Mouse (Mus musculus): ENCODE data around the gene St6galnac3. TPM values are rescaled to one million over a fixed set of nuclear protein-coding genes. Genes with fewer than 3 reads are reported as not detected.

St6galnac3 gene
- polyA plus RNA-seq, 1 experiment from 2014 or later = 23.2 TPM

DNA sequence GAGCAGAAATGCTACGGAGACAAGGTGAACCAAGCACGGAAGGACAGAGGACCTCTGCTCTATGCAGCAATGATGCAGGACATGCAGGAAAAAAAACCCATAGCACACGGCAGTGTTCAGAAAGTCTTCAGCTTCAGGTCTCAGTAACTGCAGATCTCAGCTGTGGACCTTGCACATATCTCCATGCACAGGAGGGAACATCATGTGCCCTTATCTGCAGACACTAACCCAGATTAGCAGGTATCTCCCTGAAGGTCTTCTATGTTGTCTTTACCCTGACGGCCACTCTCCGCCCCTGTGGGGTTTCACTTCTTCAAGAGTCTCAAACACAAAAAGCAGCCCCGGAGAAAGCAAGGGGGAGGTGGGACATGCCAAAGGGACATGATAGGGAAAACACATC, 244.0 kb downstream of the St6galnac3 start:
- WGBS = 94% methylated on average over 6 of the region's 6 CpGs
- no peak for ATAC-seq
- peaks cover 8% of the 10 kb centered on the region for H3K4me1 ChIP-seq (ENCODE audit: control insufficient read depth, insufficient read depth, low read depth, low read length)
- H3K4me2 ChIP-seq (ENCODE audit: low read length) = no peak overlapping the region
- no peaks in the 10 kb centered on the region for H3K36me3 ChIP-seq (ENCODE audit: control insufficient read depth, insufficient read depth, low read length)
- H3K27me3 ChIP-seq (replicated peaks; ENCODE audit: control insufficient read depth, insufficient read depth, low read length) = no peaks in the 10 kb centered on the region
- H3K9ac ChIP-seq (ENCODE audit: low read depth, low read length) = no peak overlapping the region
- H3K4me3 ChIP-seq (ENCODE audit: low read length) = no peak overlapping the region
- no peaks in the 10 kb centered on the region for H3K9me3 ChIP-seq (ENCODE audit: control insufficient read depth, low read length)
- no peak overlapping the region for H3K27ac ChIP-seq (ENCODE audit: low read depth, low read length)

DNA sequence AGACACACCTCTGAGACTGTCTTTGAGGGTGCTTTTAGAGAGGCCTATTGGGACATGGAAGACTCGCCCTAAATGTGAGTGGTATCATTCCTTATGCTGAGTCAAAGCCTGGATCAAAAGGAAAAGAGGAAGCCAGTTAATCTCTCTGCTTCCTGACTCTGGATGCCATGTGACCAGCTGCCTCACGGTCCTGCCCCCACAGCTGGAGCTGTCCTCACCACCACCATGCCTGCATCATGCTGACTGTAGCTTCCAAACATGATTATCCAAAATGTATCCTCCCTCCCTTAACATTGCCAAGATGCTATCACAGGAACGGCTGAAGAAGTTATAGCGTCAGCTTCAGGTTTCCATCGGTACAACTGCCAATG, 244.4 kb downstream of the St6galnac3 start:
- WGBS = 94% methylated on average over 5 of the region's 5 CpGs
- H3K4me3 ChIP-seq (ENCODE audit: low read length) = no peak overlapping the region

DNA sequence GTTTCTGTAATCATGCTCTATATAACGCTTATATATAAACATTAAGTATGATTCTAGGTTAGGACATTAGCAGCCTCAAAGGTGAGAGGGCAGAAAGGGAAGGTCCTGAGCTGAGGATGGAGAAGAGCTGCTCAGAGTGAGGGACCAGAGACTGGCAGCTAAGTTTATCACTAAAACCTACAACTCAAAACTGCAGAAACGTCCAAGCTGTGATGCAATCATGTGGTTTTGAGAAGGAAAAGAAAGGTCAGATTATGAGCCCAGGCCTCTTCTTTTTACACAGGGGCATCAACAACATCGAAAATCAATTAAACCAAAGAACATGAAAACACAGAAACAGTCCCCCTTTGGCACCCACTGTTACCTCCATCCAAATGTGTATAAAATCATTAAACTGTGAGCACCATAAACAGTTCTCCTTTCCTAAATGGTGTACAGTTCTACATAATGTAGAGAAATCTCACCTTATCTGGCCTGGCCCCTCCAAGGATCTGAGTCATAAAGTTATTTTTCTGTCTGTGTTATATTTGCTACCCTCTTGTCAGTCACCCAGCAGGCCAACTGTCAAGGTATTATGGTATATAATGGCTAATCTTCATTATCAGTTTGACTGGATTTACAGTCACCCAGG, 244.9 kb downstream of the St6galnac3 start:
- Histone ChIP-seq H3K4me1 (ENCODE audit: control insufficient read depth, insufficient read depth, low read depth, low read length) (peaks cover 8% of the 10 kb centered on the region), H3K4me2 (ENCODE audit: low read length) (no peak overlapping the region), H3K27me3 (replicated peaks; ENCODE audit: control insufficient read depth, insufficient read depth, low read length) (no peaks in the 10 kb centered on the region), H3K9ac (ENCODE audit: low read depth, low read length) (no peak overlapping the region), H3K27ac (ENCODE audit: low read depth, low read length) (no peak overlapping the region), H3K4me3 (ENCODE audit: low read length) (no peak overlapping the region), H3K36me3 (ENCODE audit: control insufficient read depth, insufficient read depth, low read length) (no peaks in the 10 kb centered on the region), H3K9me3 (ENCODE audit: control insufficient read depth, low read length) (no peaks in the 10 kb centered on the region)
- ATAC-seq = no peak
- 87% methylated on average over 3 of the region's 3 CpGs for WGBS

More for the DNA sequence above, 244.4 kb downstream of the St6galnac3 start:
- no peaks in the 10 kb centered on the region for H3K9me3 ChIP-seq (ENCODE audit: control insufficient read depth, low read length)
- no peak overlapping the region for H3K9ac ChIP-seq (ENCODE audit: low read depth, low read length)
- no peaks in the 10 kb centered on the region for H3K36me3 ChIP-seq (ENCODE audit: control insufficient read depth, insufficient read depth, low read length)
- no peak overlapping the region for H3K4me2 ChIP-seq (ENCODE audit: low read length)
- H3K27ac ChIP-seq (ENCODE audit: low read depth, low read length) = no peak overlapping the region
- H3K27me3 ChIP-seq (replicated peaks; ENCODE audit: control insufficient read depth, insufficient read depth, low read length) = no peaks in the 10 kb centered on the region
- H3K4me1 ChIP-seq (ENCODE audit: control insufficient read depth, insufficient read depth, low read depth, low read length) = peaks cover 8% of the 10 kb centered on the region
- ATAC-seq = no peak

DNA sequence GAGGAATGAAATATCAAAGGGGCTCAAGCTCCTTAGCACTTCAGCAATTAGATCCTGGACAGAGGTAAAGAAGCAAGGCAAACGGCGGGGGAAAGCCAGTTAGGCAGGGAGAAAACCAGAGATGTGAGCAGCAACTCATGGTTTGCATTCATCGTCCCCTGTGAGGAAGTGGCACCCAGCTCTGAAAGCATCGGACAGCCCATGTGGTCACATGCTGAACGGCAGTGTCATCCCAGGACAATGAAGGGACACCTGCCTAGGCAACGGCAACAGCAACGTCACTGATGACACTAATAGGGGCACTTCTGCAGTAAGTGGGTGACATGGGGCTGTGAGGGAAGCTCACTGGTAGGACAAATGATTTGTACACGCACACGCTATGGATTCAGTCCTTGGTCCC, 249.1 kb downstream of the St6galnac3 start:
- H3K4me1 ChIP-seq (ENCODE audit: control insufficient read depth, insufficient read depth, low read depth, low read length) = no peaks in the 10 kb centered on the region
- no peak overlapping the region for H3K4me3 ChIP-seq (ENCODE audit: low read length)
- no peak overlapping the region for H3K9ac ChIP-seq (ENCODE audit: low read depth, low read length)
- H3K4me2 ChIP-seq (ENCODE audit: low read length) = no peak overlapping the region
- no peak for ATAC-seq
- 91% methylated on average over 9 of the region's 9 CpGs for WGBS
- no peaks in the 10 kb centered on the region for H3K36me3 ChIP-seq (ENCODE audit: control insufficient read depth, insufficient read depth, low read length)
- H3K9me3 ChIP-seq (ENCODE audit: control insufficient read depth, low read length) = no peaks in the 10 kb centered on the region
- no peaks in the 10 kb centered on the region for H3K27me3 ChIP-seq (replicated peaks; ENCODE audit: control insufficient read depth, insufficient read depth, low read length)
- no peak overlapping the region for H3K27ac ChIP-seq (ENCODE audit: low read depth, low read length)

DNA sequence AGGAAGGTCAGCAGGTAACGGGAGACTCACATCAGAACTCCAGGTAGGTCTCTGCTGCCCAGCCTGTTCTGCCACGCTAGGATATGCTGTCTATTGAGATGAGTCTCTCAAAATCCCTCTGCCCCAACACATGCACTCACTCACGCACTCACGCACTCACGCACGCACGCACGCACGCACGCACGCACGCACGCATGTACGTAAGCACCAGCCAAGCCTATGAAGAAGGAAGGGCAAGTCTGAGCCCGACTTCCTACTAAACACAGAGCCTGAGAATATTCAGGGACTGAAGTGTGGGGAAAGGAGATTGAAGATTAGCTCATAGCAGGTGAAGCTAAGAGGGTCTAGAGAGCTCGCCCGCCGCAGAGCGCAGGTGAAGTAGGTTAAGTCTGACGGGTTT, 249.5 kb downstream of the St6galnac3 start:
- no peaks in the 10 kb centered on the region for H3K36me3 ChIP-seq (ENCODE audit: control insufficient read depth, insufficient read depth, low read length)
- H3K9me3 ChIP-seq (ENCODE audit: control insufficient read depth, low read length) = no peaks in the 10 kb centered on the region
- H3K27me3 ChIP-seq (replicated peaks; ENCODE audit: control insufficient read depth, insufficient read depth, low read length) = no peaks in the 10 kb centered on the region
- WGBS = 96% methylated on average over 20 of the region's 20 CpGs
- no peak for ATAC-seq
- H3K9ac ChIP-seq (ENCODE audit: low read depth, low read length) = no peak overlapping the region
- no peak overlapping the region for H3K4me2 ChIP-seq (ENCODE audit: low read length)
- H3K4me1 ChIP-seq (ENCODE audit: control insufficient read depth, insufficient read depth, low read depth, low read length) = no peaks in the 10 kb centered on the region
- H3K4me3 ChIP-seq (ENCODE audit: low read length) = no peak overlapping the region
- no peak overlapping the region for H3K27ac ChIP-seq (ENCODE audit: low read depth, low read length)

DNA sequence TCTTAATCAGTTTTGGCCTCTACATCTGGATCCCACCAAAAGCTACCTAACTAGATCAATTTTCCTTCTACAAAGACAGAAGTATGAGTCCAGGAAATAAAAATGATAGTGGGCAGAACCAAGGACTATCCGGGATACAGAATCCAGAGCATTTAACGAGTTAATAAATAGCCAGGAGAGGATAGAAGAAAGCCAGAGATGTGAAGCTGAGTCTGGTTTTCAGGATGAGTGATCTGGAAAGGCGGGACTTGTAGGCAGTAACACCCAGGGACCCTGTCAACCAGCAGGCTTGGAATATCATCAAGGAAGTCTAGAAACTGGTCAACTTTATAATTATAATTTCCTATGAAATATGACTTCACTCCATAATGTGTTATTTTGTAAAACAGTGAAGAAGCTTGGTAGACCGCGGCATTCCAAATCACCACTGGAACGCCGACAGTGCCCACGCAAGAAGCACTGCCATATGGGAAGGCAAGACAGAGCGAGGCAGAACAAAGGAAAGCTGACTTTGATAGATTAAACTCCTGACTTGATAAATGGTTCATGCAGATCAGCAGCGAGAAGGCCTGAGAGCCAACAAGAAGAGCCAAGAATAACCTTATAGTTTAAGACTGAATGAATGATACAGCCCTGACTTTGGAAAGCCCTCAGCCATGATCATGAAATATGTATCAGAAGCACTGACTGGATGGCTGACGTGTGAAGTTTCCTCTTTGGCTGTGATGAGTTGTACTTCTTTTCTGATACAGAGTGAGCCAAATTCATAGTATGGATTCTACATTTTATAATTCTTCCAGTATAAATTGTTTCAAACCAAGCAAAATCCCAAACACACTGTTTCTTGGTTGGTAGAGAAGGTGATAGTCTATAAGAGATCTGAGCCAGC, 252.1 kb downstream of the St6galnac3 start:
- no peak overlapping the region for H3K27ac ChIP-seq (ENCODE audit: low read depth, low read length)
- 54% methylated on average over 11 of the region's 11 CpGs for WGBS

DNA sequence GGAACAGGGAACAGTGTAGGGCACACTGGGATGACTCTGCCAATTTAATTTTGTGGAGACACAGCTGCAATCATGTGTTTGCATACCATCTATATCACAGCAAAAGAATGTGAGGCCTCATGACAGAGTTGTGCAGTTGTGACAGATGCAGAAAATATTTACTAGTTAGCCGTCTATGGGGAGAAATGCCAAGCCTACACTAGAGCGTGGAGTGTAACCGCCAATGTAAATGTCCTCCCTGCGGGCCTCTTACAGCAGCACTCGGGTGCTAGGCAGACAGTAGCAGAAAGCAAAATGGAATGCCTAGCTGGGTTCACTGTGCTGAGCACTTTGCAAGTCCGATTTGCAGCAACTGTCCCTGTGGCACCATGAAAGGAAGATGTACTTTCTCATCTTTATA, 261.1 kb downstream of the St6galnac3 start:
- 74% methylated on average over 6 of the region's 6 CpGs for WGBS

More for the DNA sequence above, 252.1 kb downstream of the St6galnac3 start:
- Histone ChIP-seq H3K4me2 (ENCODE audit: low read length) (no peak overlapping the region), H3K27me3 (replicated peaks; ENCODE audit: control insufficient read depth, insufficient read depth, low read length) (no peaks in the 10 kb centered on the region), H3K36me3 (ENCODE audit: control insufficient read depth, insufficient read depth, low read length) (no peaks in the 10 kb centered on the region), H3K9ac (ENCODE audit: low read depth, low read length) (no peak overlapping the region), H3K4me1 (ENCODE audit: control insufficient read depth, insufficient read depth, low read depth, low read length) (no peaks in the 10 kb centered on the region), H3K4me3 (ENCODE audit: low read length) (no peak overlapping the region), H3K9me3 (ENCODE audit: control insufficient read depth, low read length) (no peaks in the 10 kb centered on the region)
- peak; percentile 69; the same call in 1 of the 2 replicates for ATAC-seq

DNA sequence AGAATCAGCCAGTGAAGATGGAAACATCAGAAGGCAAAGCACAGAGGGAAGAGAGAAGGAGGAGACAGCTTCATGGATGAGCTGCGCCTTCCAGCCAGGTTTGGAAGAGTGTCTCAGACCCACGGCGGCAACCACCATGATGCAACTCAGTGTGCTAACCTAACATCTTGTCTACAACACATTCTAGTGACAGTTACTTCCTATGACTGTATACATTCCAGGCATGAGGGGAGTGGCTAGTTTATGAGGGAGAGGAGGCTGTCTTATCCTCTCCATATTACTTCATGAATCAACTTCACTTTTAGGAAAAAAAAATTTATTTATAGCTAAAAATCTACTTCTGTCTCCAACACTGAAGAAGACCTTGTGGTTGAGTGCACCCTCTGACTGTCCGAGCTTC, 264.8 kb downstream of the St6galnac3 start:
- H3K27me3 ChIP-seq (replicated peaks; ENCODE audit: control insufficient read depth, insufficient read depth, low read length) = no peaks in the 10 kb centered on the region
- no peak for ATAC-seq
- no peaks in the 10 kb centered on the region for H3K36me3 ChIP-seq (ENCODE audit: control insufficient read depth, insufficient read depth, low read length)
- H3K4me2 ChIP-seq (ENCODE audit: low read length) = no peak overlapping the region
- no peak overlapping the region for H3K4me3 ChIP-seq (ENCODE audit: low read length)
- H3K9me3 ChIP-seq (ENCODE audit: control insufficient read depth, low read length) = no peaks in the 10 kb centered on the region
- H3K27ac ChIP-seq (ENCODE audit: low read depth, low read length) = no peak overlapping the region
- no peak overlapping the region for H3K9ac ChIP-seq (ENCODE audit: low read depth, low read length)
- WGBS = 97% methylated on average over 4 of the region's 4 CpGs
- H3K4me1 ChIP-seq (ENCODE audit: control insufficient read depth, insufficient read depth, low read depth, low read length) = no peaks in the 10 kb centered on the region

More for the DNA sequence above, 261.1 kb downstream of the St6galnac3 start:
- Histone ChIP-seq H3K9ac (ENCODE audit: low read depth, low read length) (no peak overlapping the region), H3K9me3 (ENCODE audit: control insufficient read depth, low read length) (no peaks in the 10 kb centered on the region), H3K4me1 (ENCODE audit: control insufficient read depth, insufficient read depth, low read depth, low read length) (no peaks in the 10 kb centered on the region), H3K27ac (ENCODE audit: low read depth, low read length) (no peak overlapping the region), H3K27me3 (replicated peaks; ENCODE audit: control insufficient read depth, insufficient read depth, low read length) (no peaks in the 10 kb centered on the region), H3K36me3 (ENCODE audit: control insufficient read depth, insufficient read depth, low read length) (no peaks in the 10 kb centered on the region), H3K4me3 (ENCODE audit: low read length) (no peak overlapping the region), H3K4me2 (ENCODE audit: low read length) (no peak overlapping the region)
- ATAC-seq = peak; percentile 58; the same call in 1 of the 2 replicates

DNA sequence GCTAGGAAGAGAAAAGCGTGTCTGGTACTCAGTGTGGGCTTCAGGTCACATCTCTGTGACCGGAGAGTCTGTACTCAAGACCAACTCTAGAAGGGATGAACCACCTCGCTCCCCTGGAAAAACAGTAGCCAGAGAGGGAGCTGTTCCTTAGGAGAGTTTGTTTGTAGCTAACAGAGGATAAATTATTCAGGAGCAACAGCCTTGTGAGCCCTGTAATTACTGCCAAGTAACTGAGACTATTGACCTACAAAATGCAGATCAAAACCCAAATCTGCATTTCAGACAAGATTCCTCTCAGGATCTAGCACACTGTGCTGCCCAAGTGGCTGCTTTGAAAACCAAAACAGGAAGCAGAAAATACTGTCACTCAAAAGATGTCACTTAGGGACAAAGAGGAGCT, 266.4 kb downstream of the St6galnac3 start:
- WGBS = 90% methylated on average over 3 of the region's 3 CpGs
- no peak for ATAC-seq
- Histone ChIP-seq H3K9ac (ENCODE audit: low read depth, low read length) (no peak overlapping the region), H3K4me3 (ENCODE audit: low read length) (no peak overlapping the region), H3K9me3 (ENCODE audit: control insufficient read depth, low read length) (no peaks in the 10 kb centered on the region), H3K4me2 (ENCODE audit: low read length) (no peak overlapping the region), H3K27ac (ENCODE audit: low read depth, low read length) (no peak overlapping the region), H3K36me3 (ENCODE audit: control insufficient read depth, insufficient read depth, low read length) (no peaks in the 10 kb centered on the region), H3K27me3 (replicated peaks; ENCODE audit: control insufficient read depth, insufficient read depth, low read length) (no peaks in the 10 kb centered on the region), H3K4me1 (ENCODE audit: control insufficient read depth, insufficient read depth, low read depth, low read length) (no peaks in the 10 kb centered on the region)

All from hindbrain, embryonic 16.5 days (tissue).